Mouse (Mus musculus): ENCODE measurements around the gene Pum1. TPM values are rescaled to one million over a fixed set of nuclear protein-coding genes. Genes with fewer than 3 reads are reported as not detected.
"Not testable (repeated sequence)": the region's sequence is repeated elsewhere in the genome, so short reads cannot be mapped to it uniquely, and the experiment has no call there.

The Pum1 gene
- polyA plus RNA-seq, 1 experiment: 42.8 TPM

- Histone ChIP-seq H3K27ac (ENCODE audit: control insufficient read depth, insufficient read depth, low read depth, low read length, poor library complexity) (no peak overlapping the region), H3K4me1 (ENCODE audit: control insufficient read depth, insufficient read depth, low read length) (no peaks in the 10 kb centered on the region; the same call in 1 of the 2 replicates), H3K4me3 (replicated peaks; ENCODE audit: control insufficient read depth, low read depth, low read length) (no peak overlapping the region)
- TF ChIP-seq CTCF (IDR thresholded peaks at IDR 0.05; ENCODE audit: control insufficient read depth, insufficient read depth, low read length) (no peak), POLR2A (IDR thresholded peaks at IDR 0.05; ENCODE audit: borderline replicate concordance, control insufficient read depth, low read depth, low read length) (no peak)
Measured at GRCm38 (mm10) chr4:130672161-130672560, 9.0 kb downstream of the Pum1 start.

DNA sequence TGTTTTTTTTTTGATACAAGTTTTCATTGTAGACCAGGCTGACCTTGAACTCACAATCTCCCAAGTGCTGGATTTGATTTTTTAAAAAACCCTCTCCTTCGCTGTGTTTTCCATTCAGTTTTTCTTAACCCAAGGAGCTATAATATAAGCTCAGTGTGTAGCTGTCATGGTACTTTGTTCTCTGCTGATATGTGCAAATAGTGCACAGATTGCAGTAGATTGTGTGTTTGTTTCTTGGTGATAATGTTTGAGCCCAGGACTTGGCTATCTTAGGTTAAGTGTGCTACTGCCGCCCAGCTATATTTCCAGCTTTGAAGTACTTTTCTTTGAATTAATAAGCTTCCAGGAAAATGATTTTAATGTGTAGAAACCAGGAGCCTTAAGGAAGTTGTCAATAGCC is 13.6 kb downstream of the Pum1 start:
- Histone ChIP-seq H3K27ac (ENCODE audit: control insufficient read depth, insufficient read depth, low read depth, low read length, poor library complexity) (no peak overlapping the region), H3K4me3 (replicated peaks; ENCODE audit: control insufficient read depth, low read depth, low read length) (no peak overlapping the region), H3K4me1 (ENCODE audit: control insufficient read depth, insufficient read depth, low read length) (no peaks in the 10 kb centered on the region; the same call in 1 of the 2 replicates)
- TF ChIP-seq POLR2A (IDR thresholded peaks at IDR 0.05; ENCODE audit: borderline replicate concordance, control insufficient read depth, low read depth, low read length): no peak
- no peak for TF ChIP-seq CTCF (IDR thresholded peaks at IDR 0.05; ENCODE audit: control insufficient read depth, insufficient read depth, low read length)
- 67% methylated on average over 2 of the region's 2 CpGs for WGBS

DNA sequence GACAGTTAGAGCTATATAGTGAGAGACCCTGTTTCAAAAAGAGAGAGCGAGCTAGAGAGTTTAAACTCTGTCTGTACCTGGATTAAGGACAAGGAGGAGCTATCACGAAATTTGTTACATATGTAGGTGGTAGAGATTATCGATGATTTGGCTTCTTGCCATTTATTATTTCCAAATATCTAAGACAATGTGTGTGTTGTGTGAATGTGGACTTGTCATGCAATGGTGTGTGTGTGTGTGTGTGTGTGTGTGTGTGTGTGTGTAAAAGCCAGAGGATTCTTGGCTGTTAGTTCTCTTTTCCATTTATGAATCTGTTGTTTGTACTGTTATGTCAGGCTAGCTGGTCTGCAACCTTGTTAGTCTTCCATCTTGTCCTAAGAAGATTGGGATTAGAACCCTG is 15.0 kb downstream of the Pum1 start:
- WGBS: 84% methylated on average over 3 of the region's 3 CpGs
- no peak overlapping the region for H3K4me3 ChIP-seq (replicated peaks; ENCODE audit: control insufficient read depth, low read depth, low read length)
- TF ChIP-seq POLR2A (IDR thresholded peaks at IDR 0.05; ENCODE audit: borderline replicate concordance, control insufficient read depth, low read depth, low read length) (no peak), CTCF (IDR thresholded peaks at IDR 0.05; ENCODE audit: control insufficient read depth, insufficient read depth, low read length) (no peak)
- H3K27ac ChIP-seq (ENCODE audit: control insufficient read depth, insufficient read depth, low read depth, low read length, poor library complexity): no peak overlapping the region
- no peaks in the 10 kb centered on the region; the same call in 1 of the 2 replicates for H3K4me1 ChIP-seq (ENCODE audit: control insufficient read depth, insufficient read depth, low read length)

DNA sequence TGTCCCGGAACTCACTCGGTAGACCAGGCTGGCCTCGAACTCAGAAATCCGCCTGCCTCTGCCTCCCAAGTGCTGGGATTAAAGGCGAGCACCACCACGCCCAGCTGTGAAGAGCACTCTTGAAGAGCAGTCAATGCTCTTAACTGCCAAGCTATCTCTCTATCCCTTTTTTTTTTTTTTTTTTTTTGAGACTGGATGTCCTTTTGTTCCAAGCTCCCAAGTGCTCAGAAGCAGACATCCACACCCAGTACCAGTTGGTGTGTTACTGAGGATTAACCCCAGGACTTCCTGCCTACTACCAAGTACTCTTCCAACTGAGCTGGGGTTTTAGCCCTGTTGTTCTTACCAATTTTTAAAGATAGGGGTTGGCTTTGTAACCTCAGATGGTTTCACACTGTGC is 17.6 kb downstream of the Pum1 start:
- Histone ChIP-seq H3K27ac (ENCODE audit: control insufficient read depth, insufficient read depth, low read depth, low read length, poor library complexity) (no peak overlapping the region), H3K4me3 (replicated peaks; ENCODE audit: control insufficient read depth, low read depth, low read length) (no peak overlapping the region), H3K4me1 (ENCODE audit: control insufficient read depth, insufficient read depth, low read length) (no peaks in the 10 kb centered on the region; the same call in 1 of the 2 replicates)
- TF ChIP-seq POLR2A (IDR thresholded peaks at IDR 0.05; ENCODE audit: borderline replicate concordance, control insufficient read depth, low read depth, low read length) (no peak), CTCF (IDR thresholded peaks at IDR 0.05; ENCODE audit: control insufficient read depth, insufficient read depth, low read length) (no peak)
- 89% methylated on average over 6 of the region's 6 CpGs for WGBS

DNA sequence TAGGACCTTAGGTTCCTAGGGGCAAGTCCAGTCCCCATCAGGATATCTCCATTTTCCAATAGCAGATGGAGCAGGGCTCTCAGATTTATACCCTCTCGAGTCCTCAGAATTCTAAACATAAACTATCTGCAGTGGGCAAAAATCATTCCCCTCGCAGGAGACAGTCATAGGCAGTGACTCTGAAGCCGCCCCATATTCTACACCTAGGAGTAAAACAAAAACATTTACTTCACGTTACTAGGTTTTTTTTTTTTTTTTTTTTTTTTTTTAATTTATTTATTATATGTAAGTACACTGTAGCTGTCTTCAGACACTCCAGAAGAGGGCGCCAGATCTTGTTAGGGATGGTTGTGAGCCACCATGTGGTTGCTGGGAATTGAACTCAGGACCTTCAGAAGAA is 19.9 kb downstream of the Pum1 start:
- not testable (repeated sequence) for H3K4me3 ChIP-seq (replicated peaks; ENCODE audit: control insufficient read depth, low read depth, low read length); H3K4me1 ChIP-seq (ENCODE audit: control insufficient read depth, insufficient read depth, low read length); H3K27ac ChIP-seq (ENCODE audit: control insufficient read depth, insufficient read depth, low read depth, low read length, poor library complexity)
- WGBS: 89% methylated on average over 4 of the region's 5 CpGs

GRCm38 (mm10) chr4:130693936-130694335 is 30.8 kb downstream of the Pum1 start:
- Histone ChIP-seq H3K4me1 (ENCODE audit: control insufficient read depth, insufficient read depth, low read length) (no peaks in the 10 kb centered on the region; the same call in 1 of the 2 replicates), H3K4me3 (replicated peaks; ENCODE audit: control insufficient read depth, low read depth, low read length) (no peak overlapping the region), H3K27ac (ENCODE audit: control insufficient read depth, insufficient read depth, low read depth, low read length, poor library complexity) (no peak overlapping the region)
- no peak for TF ChIP-seq CTCF (IDR thresholded peaks at IDR 0.05; ENCODE audit: control insufficient read depth, insufficient read depth, low read length)
- no peak for TF ChIP-seq POLR2A (IDR thresholded peaks at IDR 0.05; ENCODE audit: borderline replicate concordance, control insufficient read depth, low read depth, low read length)
- 95% methylated on average over 3 of the region's 3 CpGs for WGBS

- Histone ChIP-seq H3K4me1 (ENCODE audit: control insufficient read depth, insufficient read depth, low read length) (no peaks in the 10 kb centered on the region; the same call in 1 of the 2 replicates), H3K4me3 (replicated peaks; ENCODE audit: control insufficient read depth, low read depth, low read length) (no peak overlapping the region), H3K27ac (ENCODE audit: control insufficient read depth, insufficient read depth, low read depth, low read length, poor library complexity) (no peak overlapping the region)
- 56% methylated on average over 3 of the region's 3 CpGs for WGBS
- TF ChIP-seq POLR2A (IDR thresholded peaks at IDR 0.05; ENCODE audit: borderline replicate concordance, control insufficient read depth, low read depth, low read length) (no peak), CTCF (IDR thresholded peaks at IDR 0.05; ENCODE audit: control insufficient read depth, insufficient read depth, low read length) (no peak)
Measured at GRCm38 (mm10) chr4:130694982-130695381, 31.9 kb downstream of the Pum1 start.

- whole genome bisulfite sequencing: 85% methylated on average over 2 of the region's 2 CpGs
Measured at GRCm38 (mm10) chr4:130701061-130701460, 37.9 kb downstream of the Pum1 start.

GRCm38 (mm10) chr4:130702835-130703535 is 39.9 kb downstream of the Pum1 start:
- no peak for TF ChIP-seq CTCF (IDR thresholded peaks at IDR 0.05; ENCODE audit: control insufficient read depth, insufficient read depth, low read length)
- no peak for TF ChIP-seq POLR2A (IDR thresholded peaks at IDR 0.05; ENCODE audit: borderline replicate concordance, control insufficient read depth, low read depth, low read length)
- 78% methylated on average over 3 of the region's 3 CpGs for WGBS
- H3K4me3 ChIP-seq (replicated peaks; ENCODE audit: control insufficient read depth, low read depth, low read length): no peak overlapping the region
- H3K27ac ChIP-seq (ENCODE audit: control insufficient read depth, insufficient read depth, low read depth, low read length, poor library complexity): no peak overlapping the region
- H3K4me1 ChIP-seq (ENCODE audit: control insufficient read depth, insufficient read depth, low read length): no peaks in the 10 kb centered on the region; the same call in 1 of the 2 replicates

More at GRCm38 (mm10) chr4:130701061-130701460, 37.9 kb downstream of the Pum1 start:
- TF ChIP-seq POLR2A (IDR thresholded peaks at IDR 0.05; ENCODE audit: borderline replicate concordance, control insufficient read depth, low read depth, low read length): no peak
- no peak for TF ChIP-seq CTCF (IDR thresholded peaks at IDR 0.05; ENCODE audit: control insufficient read depth, insufficient read depth, low read length)
- no peak overlapping the region for H3K27ac ChIP-seq (ENCODE audit: control insufficient read depth, insufficient read depth, low read depth, low read length, poor library complexity)
- no peak overlapping the region for H3K4me3 ChIP-seq (replicated peaks; ENCODE audit: control insufficient read depth, low read depth, low read length)
- H3K4me1 ChIP-seq (ENCODE audit: control insufficient read depth, insufficient read depth, low read length): no peaks in the 10 kb centered on the region; the same call in 1 of the 2 replicates
